Mouse (Mus musculus): ENCODE measurements around the gene Cdh13.

Cdh13 gene

DNA sequence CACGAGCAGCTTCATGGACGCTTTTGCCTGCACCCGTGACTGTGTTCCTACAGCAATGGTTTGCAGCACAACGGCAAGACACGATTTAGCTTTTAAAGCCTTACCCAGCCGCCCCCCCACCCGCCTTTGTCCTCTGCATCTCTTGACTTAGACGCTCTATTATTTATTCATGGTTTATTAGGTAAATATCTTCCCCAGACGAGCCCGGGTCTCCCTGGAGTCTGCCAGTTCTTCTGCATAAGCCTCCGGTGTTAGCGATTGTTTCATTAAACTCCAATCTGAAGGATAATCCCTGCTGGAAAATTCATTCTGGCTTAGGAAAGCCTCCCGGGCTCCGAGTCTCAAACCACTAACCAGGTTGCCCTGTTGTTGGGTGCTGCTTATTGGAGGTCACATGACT, 268.9 kb downstream of the Cdh13 start:
- no peak for DNase-seq (ENCODE audit: inconsistent age in 2 of 2, low spot score in 1 of 2)

DNA sequence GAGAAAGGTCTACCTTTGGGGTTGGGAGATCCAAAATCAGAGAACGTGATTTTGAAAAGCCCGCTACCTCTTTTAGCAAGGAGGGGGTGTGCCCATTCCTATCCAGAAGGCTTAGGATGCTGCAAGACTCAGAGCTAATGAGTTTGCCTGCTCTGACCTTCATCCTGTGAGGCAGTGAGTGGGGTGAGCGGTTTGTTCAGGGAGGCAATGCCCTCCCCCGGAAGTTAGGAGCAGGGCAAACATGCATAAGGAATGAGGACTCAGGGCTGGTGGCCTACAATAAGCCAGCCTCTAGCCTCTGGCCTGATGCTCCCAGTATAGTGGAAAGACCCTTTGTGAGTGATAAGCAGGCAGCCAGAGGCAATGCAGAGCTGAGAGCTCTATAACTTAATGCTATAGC, 269.3 kb downstream of the Cdh13 start:
- DNase-seq (ENCODE audit: inconsistent age in 2 of 2, low spot score in 1 of 2) = no peak

DNA sequence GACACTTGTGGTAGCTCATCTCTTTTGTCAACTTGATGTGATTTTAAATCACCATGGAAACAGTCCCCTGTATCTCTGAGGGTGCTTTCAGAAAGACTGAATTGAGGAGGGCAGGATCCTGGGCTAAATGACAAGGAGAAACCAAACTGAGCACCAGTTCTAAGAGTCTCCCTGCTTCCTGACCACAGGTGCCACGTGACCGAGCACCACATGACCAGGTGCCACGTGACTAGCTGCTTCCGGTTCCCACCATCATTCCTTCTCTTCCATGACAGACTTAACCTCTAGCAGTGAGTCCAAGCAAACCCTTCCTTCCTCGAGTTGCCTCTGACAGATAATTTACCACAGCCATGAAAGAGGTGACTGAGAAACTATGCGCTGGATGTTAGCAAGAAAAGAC, 280.5 kb downstream of the Cdh13 start:
- no peak for DNase-seq (ENCODE audit: inconsistent age in 2 of 2, low spot score in 1 of 2)

DNA sequence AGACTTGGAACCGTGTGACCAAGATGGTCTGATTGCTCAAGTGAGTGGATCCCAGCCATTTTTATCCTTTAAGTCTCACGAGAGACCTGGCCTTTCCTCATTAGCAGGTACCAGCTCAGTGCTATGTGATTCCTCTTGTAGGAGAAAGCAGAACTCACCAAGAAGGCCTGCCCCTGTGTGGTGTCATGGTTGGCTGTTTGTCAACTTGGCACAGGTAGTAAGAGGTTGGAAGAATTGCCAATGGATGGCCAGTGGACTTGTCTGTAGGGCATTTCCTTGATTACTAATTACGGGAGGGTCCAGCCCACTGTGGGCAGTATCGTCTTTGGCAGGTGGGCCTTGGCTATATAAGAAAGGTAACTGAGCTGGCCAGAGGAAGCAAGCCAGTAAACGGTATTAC, 281.7 kb downstream of the Cdh13 start:
- no peak for DNase-seq (ENCODE audit: inconsistent age in 2 of 2, low spot score in 1 of 2)

DNA sequence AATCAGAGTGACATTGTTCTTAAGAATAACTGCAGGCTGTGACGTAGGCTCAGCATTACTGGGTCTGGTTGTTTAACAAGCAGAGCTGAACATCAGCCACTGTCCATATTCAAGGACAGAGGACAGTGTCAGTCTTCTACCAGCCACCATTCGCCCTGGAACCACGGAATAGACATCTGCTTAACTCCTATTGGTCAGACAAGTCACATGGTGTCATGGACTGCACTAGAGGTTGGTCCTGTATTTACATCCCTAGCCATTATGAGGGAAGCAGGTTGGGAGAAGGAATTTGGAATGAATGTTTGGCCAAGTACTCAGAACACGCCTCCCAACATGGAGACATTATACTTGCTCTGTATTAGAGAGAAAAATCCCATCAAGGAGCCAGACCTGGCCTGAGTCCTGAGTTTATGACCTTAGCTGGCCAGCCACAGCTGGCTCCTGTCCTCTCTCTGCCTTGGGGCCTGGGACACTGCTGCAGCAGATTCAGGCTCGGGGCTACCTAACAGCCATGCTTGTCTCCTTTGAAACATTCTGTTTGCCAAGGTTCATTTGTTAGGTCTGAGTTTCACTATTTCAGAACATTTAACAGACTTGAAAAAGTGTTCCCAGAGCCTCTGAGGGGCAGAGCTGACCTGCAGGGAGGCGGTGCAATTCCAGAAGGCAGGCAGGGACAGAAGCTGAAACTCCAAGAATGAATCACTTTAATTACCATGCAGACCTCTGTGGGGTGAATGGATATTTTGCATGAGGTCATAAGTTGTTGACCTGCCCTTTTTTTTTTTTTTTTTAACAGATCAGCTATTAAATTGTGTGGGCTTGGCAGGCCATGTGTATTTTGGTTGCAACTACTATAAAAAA, 282.6 kb downstream of the Cdh13 start:
- DNase-seq (ENCODE audit: inconsistent age in 2 of 2, low spot score in 1 of 2) = peak in 1 of 2 experiments; percentile 45

DNA sequence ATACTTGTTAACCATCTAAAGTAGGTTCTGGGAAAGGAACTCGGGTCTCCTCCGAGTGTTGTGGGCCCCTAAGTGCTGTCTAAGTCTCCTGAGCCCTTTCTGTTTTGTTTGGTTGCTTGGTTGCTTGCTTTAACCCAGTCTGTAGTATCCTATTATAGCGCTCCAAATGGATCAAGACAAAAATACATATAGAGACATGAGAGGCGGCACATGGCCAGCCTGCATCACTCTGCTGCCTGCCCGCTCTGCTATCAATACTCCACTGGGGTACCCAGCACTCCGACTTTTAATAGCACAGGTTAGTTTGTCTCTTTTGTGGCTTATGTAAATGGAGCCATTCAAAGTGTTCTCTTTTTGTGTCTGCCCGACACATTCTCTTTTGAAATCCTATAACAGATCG, 285.8 kb downstream of the Cdh13 start:
- DNase-seq (ENCODE audit: inconsistent age in 2 of 2, low spot score in 1 of 2) = no peak

DNA sequence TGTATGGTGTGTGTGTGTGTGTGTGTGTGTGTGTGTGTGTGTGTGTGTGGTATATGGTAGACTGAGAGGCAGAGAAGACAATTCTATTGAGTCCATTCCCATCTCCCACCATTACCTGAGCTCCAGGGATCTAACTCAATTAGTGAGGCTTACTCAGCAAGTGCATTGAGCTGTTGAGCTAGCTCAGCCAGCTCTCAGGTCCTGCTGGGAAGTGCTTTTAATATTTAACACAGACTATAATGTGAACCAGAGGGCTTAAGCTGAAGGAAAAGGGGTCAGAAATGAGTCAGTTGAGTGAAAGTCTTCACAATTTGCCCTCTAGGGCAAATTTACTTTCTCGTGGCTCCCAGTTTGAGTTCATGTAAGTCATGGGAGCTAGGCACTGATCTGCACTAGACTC, 297.7 kb downstream of the Cdh13 start:
- DNase-seq (ENCODE audit: inconsistent age in 2 of 2, low spot score in 1 of 2) = no peak

DNA sequence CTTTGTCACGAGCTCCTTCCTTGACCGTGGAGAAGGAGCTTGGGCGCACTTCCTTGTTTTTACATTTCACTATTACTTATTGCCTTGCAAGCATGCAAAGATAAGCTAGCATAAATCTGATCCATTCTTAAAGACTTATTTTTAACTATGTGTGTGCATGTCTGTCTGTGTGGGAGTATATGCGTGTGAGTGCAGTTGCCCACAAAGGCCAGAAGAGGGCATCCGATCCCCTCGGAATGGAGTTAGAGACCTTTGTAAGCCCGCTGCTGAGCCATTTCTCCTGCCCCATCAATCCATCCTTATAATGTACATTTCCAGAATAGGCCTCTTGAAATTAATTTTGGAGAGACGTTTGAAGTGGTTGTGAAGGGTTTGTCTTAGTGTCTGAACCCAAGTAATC, 298.7 kb downstream of the Cdh13 start:
- DNase-seq (ENCODE audit: inconsistent age in 2 of 2, low spot score in 1 of 2) = no peak

DNA sequence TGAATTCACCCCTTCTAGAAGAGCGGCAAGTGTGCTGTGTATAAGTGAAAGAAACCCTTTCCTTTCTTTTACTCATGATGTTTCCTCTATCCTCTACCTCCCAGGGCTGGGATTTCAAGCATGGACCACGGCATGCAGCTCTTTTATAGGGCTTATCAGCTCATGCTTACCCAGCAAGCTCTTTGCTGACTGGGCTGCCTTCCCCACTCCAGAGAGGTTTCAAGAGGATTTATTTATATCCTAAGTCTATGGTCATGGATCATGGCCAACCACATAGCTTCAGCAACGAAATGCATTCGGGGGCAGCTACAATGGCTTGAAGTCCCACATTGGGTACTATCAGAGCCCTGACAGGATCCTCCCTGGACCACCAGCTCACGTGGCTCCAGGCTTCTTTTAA, 304.4 kb downstream of the Cdh13 start:
- DNase-seq (ENCODE audit: inconsistent age in 2 of 2, low spot score in 1 of 2) = no peak

DNA sequence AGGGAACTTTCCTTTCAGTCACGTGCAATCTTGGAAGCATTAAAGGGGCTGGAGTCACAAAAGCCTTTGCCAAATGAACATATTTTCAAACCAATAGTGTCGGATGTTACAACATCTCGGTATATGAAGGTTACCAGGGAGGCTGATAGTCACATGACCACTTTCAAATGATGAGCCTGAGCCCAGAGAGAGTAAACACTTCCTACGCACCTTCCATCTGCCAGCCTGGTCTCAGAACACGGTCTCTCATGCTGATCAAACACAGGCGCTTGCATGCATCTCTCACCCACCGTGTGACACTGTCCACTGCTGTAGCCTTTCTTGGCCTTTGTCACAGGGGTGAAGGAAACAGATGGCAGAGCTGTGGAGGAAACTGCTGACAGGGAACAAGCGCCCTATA, 313.3 kb downstream of the Cdh13 start:
- DNase-seq (ENCODE audit: inconsistent age in 2 of 2, low spot score in 1 of 2) = no peak

DNA sequence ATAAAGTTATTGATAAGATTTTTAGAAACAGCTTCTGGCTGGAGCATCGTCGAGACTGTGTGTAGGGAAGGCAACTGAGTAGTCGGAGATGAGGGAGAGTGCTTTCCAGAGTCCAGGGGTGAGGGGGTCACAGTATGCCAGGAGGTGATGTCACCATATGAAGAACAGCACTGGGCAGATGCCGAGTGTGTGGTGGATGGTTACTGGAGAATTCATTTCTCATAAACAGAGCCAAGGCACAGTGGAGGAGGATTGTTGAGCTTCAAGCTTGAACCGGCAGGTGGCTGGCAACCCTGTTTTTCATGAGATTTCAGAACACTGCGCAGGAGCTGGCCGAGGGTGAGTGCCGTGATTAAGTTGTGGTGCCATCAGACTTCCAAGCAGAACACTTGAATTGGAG, 317.8 kb downstream of the Cdh13 start:
- DNase-seq (ENCODE audit: inconsistent age in 2 of 2, low spot score in 1 of 2) = no peak

DNA sequence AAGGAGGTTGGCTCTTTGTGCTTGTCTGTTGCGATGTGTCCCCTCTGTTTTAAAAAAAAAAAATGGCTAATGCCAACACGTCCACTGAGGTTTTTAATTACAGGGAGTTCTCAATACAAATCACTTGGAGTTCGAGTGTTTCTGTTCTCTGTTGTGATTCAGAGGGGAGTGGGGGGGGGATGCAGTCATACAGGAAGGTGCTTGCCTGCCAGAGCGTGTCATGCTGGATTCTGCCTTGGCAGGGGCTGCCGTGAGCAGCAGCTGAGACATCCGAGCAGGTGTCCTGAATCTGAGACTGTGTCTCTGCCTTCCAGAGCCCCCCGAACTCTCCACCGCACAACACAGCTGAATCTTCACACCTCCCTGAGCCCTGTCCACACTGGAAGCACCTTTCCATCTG, 318.5 kb downstream of the Cdh13 start:
- no peak for DNase-seq (ENCODE audit: inconsistent age in 2 of 2, low spot score in 1 of 2)

DNA sequence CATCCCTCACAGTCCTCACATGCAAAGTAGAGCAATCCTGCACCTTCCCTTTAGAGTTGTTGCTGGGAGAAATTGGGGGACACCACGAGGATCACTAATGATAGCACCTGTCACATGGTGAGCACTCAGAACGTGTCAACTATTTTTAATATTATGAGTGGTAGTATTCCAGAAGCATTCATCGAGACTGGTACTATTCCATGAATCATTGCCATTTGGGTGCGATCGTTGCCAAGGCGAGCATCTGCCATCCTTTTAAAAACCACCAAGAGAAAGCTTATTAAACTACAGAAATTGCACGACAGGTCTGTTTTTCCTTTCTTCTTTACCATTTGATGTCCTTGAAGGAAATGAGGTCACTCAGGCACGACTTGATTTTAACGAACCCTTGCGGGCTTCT, 328.0 kb downstream of the Cdh13 start:
- no peak for DNase-seq (ENCODE audit: inconsistent age in 2 of 2, low spot score in 1 of 2)

DNA sequence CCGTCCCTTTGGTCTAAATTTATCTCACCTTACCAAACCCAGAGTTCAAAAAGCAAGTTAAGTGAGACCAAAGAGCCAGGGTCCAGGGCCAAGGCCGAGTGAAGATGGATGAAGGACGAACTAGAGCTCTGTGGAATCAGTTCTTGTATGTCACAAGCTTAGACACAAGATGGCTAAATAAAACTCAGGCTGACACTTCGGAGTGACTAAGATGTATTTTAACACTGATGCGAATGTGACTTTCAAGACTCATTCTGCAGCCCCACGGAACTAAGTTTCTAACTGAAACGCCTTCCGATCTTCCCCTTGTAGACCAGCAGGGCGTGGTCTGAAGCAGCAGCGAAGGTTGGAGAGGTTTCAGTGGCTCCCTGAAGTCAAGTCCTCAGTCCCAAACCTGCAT, 334.7 kb downstream of the Cdh13 start:
- DNase-seq (ENCODE audit: inconsistent age in 2 of 2, low spot score in 1 of 2) = peak; percentile 12 to 43

DNA sequence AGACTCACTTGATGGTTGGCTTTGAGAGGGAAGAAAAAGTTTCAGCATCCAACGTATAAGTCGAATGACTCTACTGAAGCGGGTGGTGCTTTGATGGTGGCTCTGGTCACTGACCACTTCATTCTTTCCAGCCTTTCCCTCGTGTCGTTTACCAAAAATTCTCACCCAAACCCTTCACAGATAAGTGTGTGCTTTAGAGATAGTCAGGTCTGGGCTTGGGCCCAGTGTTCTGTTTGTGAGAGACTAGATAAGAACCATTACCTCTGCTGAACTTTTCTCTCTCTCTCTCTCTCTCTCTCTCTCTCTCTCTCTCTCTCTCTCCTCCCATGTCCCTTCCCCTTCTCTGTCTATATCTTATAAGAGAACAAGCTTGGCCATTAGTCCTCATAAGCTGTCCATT, 342.9 kb downstream of the Cdh13 start:
- DNase-seq (ENCODE audit: inconsistent age in 2 of 2, low spot score in 1 of 2) = no peak

DNA sequence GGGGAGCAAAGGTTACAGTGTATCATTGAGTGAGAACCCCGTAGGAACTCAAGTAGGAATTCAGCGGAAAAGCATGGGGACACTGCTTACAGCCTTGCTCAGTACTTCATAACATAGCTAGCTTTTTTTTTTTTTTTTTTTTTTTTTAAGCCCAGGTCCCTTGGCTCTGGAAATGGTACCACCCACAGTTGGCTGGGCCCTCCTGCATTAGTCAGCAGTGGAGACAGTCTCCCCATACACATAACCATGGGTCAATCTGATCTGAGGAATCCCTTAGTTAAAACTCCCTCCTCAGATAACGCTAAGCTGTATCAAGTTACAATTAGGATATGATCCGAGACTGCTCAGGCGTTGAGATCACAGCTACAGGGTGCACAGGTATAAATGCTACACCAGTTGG, 344.2 kb downstream of the Cdh13 start:
- DNase-seq (ENCODE audit: inconsistent age in 2 of 2, low spot score in 1 of 2) = no peak

DNA sequence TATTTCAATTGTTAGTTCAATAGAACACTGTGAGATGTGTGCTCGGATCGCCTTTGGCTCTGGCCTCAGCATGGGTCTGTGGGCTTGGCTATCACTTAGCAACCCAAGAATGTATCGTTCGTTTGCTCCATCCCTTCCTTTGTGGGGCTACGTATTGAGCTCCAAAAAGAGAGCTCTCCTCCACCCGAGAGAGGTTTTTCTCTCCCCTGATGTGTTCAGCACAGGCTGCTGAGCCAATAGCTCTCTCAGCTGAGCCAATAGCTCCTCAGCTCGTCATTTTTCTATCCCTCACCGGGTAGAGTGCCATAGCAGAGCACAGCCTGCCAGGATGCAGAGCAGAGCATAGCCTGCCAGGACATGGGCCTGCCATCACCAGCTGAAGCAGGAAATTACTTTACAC, 345.2 kb downstream of the Cdh13 start:
- DNase-seq (ENCODE audit: inconsistent age in 2 of 2, low spot score in 1 of 2) = no peak

DNA sequence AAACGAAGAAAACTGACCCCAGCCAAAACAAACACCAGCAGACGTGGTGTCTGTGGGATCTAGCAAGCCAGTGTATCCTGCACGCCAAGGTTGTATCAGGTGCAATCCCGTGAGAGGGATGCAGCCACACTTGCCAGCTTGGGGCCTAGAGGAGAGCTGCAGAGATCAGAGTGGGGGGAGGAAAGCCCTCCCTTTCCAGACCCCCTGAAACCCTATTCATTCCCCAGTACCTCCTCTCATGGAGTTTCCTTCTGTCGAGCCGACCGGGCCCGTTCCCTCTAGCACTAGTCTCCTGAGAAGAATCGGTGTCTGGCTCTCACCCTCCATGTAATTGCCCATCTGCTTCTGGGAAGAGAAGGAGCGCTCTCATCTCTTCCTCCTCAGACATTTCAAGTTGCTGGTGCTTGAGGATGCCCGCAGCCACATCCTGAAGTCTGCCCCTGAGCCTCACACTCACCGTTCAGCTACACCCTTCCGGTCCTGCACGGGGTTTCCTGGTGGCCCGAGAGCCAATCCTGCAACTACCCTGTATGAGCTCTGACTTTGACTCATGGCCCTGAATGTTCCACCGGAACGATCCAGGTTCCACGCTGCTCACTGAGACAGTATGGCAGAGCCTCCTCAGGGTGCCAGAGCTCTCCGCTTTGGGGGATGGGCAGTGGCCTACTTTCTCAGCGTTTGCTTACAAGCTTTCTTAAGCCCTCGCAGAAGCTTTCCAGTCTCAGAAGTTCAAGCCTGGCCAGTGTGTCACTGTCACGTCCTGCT, 351.9 kb downstream of the Cdh13 start:
- DNase-seq (ENCODE audit: inconsistent age in 2 of 2, low spot score in 1 of 2) = no peak

DNA sequence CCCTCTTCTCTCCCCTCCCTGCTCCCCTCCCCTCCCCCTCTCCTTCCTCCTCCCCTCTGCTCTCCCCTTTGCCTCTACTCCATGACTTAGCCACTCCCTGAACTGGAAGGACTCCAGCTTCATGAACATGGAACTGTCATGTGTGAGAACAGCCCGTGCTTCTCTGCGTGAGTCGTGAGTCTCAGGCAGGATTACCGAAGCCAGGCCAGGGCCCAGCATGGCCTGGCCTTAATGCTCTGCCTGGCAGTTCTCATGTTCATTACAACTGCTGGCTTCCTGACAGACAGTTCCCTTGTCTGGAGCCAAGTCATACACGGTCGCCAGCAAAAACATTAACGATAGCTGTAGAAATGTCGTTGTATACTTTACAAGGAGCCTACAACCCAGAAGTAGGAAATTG, 356.1 kb downstream of the Cdh13 start:
- DNase-seq (ENCODE audit: inconsistent age in 2 of 2, low spot score in 1 of 2) = no peak

DNA sequence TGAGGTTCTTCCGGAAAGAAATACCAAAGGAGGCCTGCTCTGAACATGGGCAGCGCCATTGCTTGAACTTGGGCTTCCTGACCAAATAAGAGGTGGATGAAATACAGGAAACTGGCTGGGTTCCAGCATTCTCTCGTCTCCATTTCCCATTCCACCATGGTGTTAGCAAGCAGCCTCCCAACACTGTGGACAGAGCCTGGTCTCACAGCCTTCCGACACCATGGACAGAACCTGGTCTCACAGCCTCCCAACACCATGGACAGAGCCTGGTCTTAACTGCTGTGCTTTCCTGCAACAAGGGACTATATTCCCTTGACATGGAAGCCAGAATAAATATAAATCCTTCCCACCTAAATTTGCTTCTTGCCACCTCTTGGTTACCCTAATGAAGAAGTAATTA, 358.3 kb downstream of the Cdh13 start:
- no peak for DNase-seq (ENCODE audit: inconsistent age in 2 of 2, low spot score in 1 of 2)

DNA sequence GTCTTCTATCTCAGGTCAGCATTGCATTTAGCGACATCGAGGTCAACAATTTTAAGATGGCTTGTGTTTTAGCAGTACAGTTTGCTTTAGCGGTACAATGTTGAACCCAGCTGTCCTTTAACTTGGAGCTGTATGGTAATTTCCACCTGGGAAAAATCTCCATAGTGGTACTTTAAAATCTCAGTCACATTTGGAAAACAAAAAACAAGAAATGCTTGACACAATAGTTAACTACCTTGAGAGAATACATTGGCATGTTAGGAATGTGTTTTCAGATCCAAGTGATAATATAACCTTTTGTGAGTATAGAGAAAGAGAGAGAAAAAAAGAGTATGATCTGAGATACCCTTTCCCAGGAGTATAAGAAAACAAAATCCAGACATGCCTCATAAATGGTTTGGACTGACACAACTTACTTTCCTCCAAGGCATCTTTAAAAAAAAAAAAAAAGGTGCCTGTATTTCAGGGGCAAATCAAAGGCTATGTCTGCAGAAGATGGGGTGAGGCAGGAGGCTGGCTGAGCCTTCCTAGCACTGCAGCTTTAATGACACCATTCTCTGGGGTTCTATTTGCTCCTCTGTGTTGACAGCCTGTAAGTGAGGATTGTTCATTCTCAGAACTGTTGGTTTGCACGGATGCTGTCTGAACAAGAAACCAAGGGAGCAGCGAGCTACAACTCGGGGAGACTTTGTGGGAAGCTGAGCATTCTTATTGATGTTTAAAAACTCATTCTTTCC, 365.4 kb downstream of the Cdh13 start:
- peak in 1 of 2 experiments; percentile 34 for DNase-seq (ENCODE audit: inconsistent age in 2 of 2, low spot score in 1 of 2)

DNA sequence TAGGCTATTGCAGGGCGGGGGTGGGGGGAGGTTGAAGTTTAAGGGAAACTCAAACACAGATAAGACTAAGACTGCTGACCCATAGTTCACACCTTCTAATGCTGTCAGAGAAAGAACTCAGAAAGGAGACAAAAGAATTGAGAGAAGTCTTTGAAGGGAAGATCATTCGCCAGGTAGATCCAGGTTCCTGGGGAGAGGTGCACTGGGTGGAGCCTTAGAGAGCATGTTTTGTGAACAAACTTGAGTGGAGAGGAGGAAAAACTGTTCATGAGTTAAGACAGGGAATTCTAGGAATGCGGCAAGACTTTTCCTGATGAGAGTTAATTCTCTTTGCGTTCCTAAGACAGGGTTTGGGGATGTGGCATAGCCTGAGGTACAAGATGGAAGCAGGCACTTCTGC, 366.4 kb downstream of the Cdh13 start:
- DNase-seq (ENCODE audit: inconsistent age in 2 of 2, low spot score in 1 of 2) = no peak
